Mouse (Mus musculus): ENCODE measurements around the gene Dapk3. TPM values are rescaled to one million over a fixed set of nuclear protein-coding genes. Genes with fewer than 3 reads are reported as not detected.
"Not testable (repeated sequence)": the region's sequence is repeated elsewhere in the genome, so short reads cannot be mapped to it uniquely, and the experiment has no call there.

The Dapk3 gene
- polyA plus RNA-seq, 1 experiment: 58.0 TPM

DNA sequence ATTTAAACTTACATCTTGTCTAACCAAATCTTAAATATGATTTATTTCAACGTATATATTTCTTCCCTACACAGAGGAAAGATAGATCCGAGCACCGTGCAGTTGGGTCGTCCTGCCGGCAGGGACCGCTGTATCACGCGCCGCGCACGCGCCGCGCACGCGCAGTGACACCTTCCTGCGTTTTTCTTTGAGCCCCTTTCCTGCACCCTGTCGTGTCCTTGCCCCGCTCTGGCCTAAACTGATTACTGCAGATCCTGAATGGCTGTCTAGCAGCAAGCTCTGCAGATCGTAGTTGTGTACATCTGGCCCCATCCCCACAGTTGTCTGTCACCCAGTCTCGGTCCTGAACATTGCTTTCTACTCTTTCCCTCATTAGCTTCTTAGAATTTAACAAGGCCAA, 9.7 kb upstream of the Dapk3 start:
- peaks cover 14% of the 10 kb centered on the region; the same call in 1 of the 2 replicates for H3K4me1 ChIP-seq (ENCODE audit: control insufficient read depth, insufficient read depth, insufficient read length)
- peaks cover 3% of the 10 kb centered on the region for H3K36me3 ChIP-seq (ENCODE audit: control insufficient read depth, insufficient read depth, low read length)
- DNase-seq (ENCODE audit: low read depth in 1 of 2, low spot score in 2 of 2): peak; percentile 60 to 74
- peak overlapping the region; percentile 79 for H3K27ac ChIP-seq (ENCODE audit: insufficient read depth, low read length)
- no peaks in the 10 kb centered on the region for H3K27me3 ChIP-seq (ENCODE audit: control insufficient read depth, insufficient read depth, low read length)
- peak; percentile 88 for TF ChIP-seq CTCF (IDR thresholded peaks at IDR 0.05; ENCODE audit: extremely low read depth, insufficient read depth, insufficient read length, insufficient replicate concordance)
- TF ChIP-seq POLR2A (IDR thresholded peaks at IDR 0.05; ENCODE audit: low read depth, low read length): peak; percentile 38; the same call in 1 of the 2 replicates
- 5% methylated on average over 21 of the region's 21 CpGs for WGBS
- H3K4me3 ChIP-seq (ENCODE audit: extremely low read depth, insufficient read depth, insufficient read length): 0 out of 2 replicates have a peak overlapping the region, but pooled peaks have one; percentile 20

DNA sequence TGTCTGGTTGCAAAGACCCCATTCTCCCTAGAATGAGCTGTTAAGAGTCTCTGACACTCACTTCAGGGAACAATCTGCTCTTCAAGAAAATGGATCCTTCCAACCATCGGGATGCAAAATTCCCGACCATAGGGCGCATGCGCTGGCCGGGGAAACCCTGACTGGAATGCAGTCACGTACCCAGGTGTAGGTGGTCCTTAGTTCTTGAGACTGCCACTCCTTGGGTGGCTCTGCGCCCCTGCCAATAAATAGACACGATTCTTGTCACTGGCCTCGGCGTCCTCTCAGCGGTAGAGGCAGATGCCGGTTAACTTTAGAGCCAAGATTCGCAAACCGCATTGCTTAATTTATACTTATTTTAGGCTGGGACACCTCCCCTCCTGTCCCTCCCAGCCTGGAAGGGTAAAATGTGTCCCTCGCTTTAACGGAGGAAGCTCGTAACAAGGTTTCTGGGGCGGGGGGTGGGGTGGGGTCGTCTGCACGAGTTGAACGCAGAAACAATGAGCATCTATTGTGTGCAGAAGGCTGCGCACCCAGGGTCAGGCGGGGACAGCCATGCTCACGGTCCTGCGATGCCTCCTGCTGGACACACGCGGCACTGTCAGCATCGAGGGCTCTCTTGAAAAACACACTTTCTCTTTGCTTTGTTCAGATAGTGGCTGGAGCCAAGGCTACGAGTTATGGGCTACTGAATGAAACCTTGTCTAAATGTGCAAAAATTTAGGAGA, 8.0 kb upstream of the Dapk3 start:
- Histone ChIP-seq H3K36me3 (ENCODE audit: control insufficient read depth, insufficient read depth, low read length) (peaks cover 20% of the 10 kb centered on the region), H3K27ac (ENCODE audit: insufficient read depth, low read length) (0 out of 2 replicates have a peak overlapping the region, but pooled peaks have one; percentile 10), H3K4me1 (ENCODE audit: control insufficient read depth, insufficient read depth, insufficient read length) (peaks cover 14% of the 10 kb centered on the region; the same call in 1 of the 2 replicates), H3K27me3 (ENCODE audit: control insufficient read depth, insufficient read depth, low read length) (no peaks in the 10 kb centered on the region), H3K4me3 (ENCODE audit: extremely low read depth, insufficient read depth, insufficient read length) (no peak overlapping the region)
- TF ChIP-seq POLR2A (IDR thresholded peaks at IDR 0.05; ENCODE audit: low read depth, low read length): no peak
- TF ChIP-seq CTCF (IDR thresholded peaks at IDR 0.05; ENCODE audit: extremely low read depth, insufficient read depth, insufficient read length, insufficient replicate concordance): peak; percentile 99
- 18% methylated on average over 29 of the region's 29 CpGs for WGBS
- DNase-seq (ENCODE audit: low read depth in 1 of 2, low spot score in 2 of 2): peak; percentile 73 to 87

DNA sequence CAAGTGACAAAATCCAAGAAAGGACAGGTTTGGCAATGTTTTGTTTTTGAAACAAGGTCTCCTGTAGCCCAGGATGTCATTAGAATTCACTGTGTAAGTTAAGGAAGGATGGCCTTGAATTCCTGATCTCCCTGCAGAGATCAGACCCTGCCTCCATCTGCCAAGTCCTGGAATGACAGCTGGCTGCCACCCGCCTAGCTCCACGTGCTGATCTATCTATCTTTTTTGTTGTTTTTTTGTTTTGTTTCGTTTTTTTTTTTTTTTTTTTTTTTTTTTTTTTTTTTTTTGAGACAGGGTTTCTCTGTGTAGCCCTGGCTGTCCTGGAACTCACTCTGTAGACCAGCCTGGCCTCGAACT, 7.5 kb upstream of the Dapk3 start:
- H3K27me3 ChIP-seq (ENCODE audit: control insufficient read depth, insufficient read depth, low read length); H3K4me3 ChIP-seq (ENCODE audit: extremely low read depth, insufficient read depth, insufficient read length); DNase-seq (ENCODE audit: low read depth in 1 of 2, low spot score in 2 of 2): not testable (repeated sequence)
- Histone ChIP-seq H3K27ac (ENCODE audit: insufficient read depth, low read length) (peak overlapping the region; percentile 52; the same call in 1 of the 2 replicates), H3K4me1 (ENCODE audit: control insufficient read depth, insufficient read depth, insufficient read length) (peaks cover 14% of the 10 kb centered on the region; the same call in 1 of the 2 replicates), H3K36me3 (ENCODE audit: control insufficient read depth, insufficient read depth, low read length) (peaks cover 25% of the 10 kb centered on the region)
- 15% methylated on average over 4 of the region's 4 CpGs for WGBS

DNA sequence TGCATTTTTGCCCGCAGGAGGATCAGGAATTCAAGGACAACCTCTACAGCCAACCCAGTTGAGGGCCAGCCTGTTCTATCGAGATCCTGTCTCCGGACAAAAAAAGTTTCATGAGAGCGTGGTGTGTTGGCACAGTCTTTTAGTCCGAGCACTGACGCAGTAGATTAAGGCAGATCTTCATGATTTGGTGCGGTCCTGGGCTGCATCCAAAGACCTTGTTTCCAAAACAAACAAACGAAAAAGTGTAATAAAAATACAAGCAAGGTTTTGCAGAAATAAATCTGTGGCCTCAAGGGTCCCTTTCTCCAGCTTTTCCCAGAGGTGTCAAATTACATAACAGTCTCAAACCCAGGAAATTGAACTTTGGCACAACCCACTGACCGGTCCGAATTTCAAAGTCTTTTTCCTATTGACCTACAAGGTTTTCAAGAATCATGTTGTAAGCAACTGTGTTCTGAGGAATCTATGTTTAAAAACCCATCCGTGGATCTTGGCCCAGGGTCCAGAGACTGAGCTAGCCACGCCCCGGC, 6.8 kb upstream of the Dapk3 start:
- WGBS: 14% methylated on average over 13 of the region's 13 CpGs
- no peak for DNase-seq (ENCODE audit: low read depth in 1 of 2, low spot score in 2 of 2)

DNA sequence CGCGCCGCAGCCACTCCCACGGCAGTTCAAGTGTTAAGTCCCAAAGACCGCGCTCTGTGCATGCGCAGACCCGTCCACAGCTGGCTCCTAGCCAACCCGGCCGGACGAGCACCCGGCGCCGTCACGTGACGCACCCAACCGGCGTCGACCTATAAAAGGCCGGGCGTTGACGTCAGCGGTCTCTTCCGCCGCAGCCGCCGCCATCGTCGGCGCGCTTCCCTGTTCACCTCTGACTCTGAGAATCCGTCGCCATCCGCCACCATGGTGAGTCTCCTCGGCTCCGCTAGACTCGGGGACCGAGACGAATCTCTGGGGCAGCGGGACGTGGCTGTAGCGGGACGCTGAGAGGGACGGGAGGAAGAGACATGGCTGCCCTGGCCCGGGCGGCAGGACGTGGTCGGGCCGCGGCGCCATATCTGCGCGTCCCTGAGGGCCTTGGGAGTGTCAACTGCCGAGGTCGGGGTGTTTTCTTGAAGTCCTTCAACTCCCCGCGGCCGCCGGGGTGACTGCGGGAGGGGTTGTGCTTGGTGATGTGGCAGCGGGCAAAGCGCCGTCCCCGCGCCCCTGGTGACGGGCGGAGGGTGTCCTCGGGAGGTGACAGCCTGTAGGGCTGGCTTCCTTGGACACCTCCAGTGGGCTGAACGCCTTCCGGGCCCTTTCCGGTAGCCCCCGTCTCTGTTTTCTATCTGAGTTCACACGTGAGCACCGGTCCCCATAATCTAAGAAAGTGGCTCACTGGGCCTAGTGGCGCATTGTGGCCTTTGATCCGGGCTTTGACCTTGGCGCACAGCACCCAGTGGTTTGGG, 6.1 kb upstream of the Dapk3 start, which contains the start of gene Eef2:
TSS of gene Eef2 (plus strand) at position 166 of the 806 bp plus-strand sequence.
- peaks cover 14% of the 10 kb centered on the region; the same call in 1 of the 2 replicates for H3K4me1 ChIP-seq (ENCODE audit: control insufficient read depth, insufficient read depth, insufficient read length)
- peak within 1 kb of the TSS; percentile 80 for H3K4me3 ChIP-seq (ENCODE audit: extremely low read depth, insufficient read depth, insufficient read length)
- WGBS: under 1% methylated on average over 76 of the region's 77 CpGs
- H3K27me3 ChIP-seq (ENCODE audit: control insufficient read depth, insufficient read depth, low read length): no peaks in the 10 kb centered on the region
- DNase-seq (ENCODE audit: low read depth in 1 of 2, low spot score in 2 of 2): peak; percentile 92 to 98
- H3K36me3 ChIP-seq (ENCODE audit: control insufficient read depth, insufficient read depth, low read length): peaks cover 37% of the 10 kb centered on the region
- H3K27ac ChIP-seq (ENCODE audit: insufficient read depth, low read length): peak within 1 kb of the TSS; percentile 90
- no peak for TF ChIP-seq CTCF (IDR thresholded peaks at IDR 0.05; ENCODE audit: extremely low read depth, insufficient read depth, insufficient read length, insufficient replicate concordance)
- peak; percentile 96 for TF ChIP-seq POLR2A (IDR thresholded peaks at IDR 0.05; ENCODE audit: low read depth, low read length)

More for the DNA sequence above, 6.8 kb upstream of the Dapk3 start:
- Histone ChIP-seq H3K4me1 (ENCODE audit: control insufficient read depth, insufficient read depth, insufficient read length) (peaks cover 14% of the 10 kb centered on the region; the same call in 1 of the 2 replicates), H3K4me3 (ENCODE audit: extremely low read depth, insufficient read depth, insufficient read length) (peak overlapping the region; percentile 25; the same call in 1 of the 2 replicates), H3K36me3 (ENCODE audit: control insufficient read depth, insufficient read depth, low read length) (peaks cover 31% of the 10 kb centered on the region), H3K27ac (ENCODE audit: insufficient read depth, low read length) (peak overlapping the region; percentile 30), H3K27me3 (ENCODE audit: control insufficient read depth, insufficient read depth, low read length) (no peaks in the 10 kb centered on the region)
- no peak for TF ChIP-seq POLR2A (IDR thresholded peaks at IDR 0.05; ENCODE audit: low read depth, low read length)
- no peak for TF ChIP-seq CTCF (IDR thresholded peaks at IDR 0.05; ENCODE audit: extremely low read depth, insufficient read depth, insufficient read length, insufficient replicate concordance)

DNA sequence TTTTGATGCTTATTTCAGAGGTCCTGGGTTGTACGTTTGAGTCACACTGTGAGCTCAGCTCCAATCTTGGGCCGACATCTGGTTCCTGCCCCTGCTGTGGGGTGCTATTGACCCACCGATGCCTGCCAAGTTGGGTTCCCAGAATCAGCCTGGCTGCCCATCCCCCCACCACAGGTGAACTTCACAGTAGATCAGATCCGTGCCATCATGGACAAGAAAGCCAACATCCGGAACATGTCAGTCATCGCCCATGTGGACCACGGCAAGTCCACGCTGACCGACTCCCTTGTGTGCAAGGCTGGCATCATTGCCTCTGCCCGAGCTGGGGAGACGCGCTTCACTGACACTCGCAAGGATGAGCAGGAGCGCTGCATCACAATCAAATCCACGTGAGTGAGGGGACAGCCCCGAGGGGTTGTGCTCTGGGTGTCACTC, 5.3 kb upstream of the Dapk3 start:
- peaks cover 14% of the 10 kb centered on the region; the same call in 1 of the 2 replicates for H3K4me1 ChIP-seq (ENCODE audit: control insufficient read depth, insufficient read depth, insufficient read length)
- 13% methylated on average over 16 of the region's 16 CpGs for WGBS
- H3K36me3 ChIP-seq (ENCODE audit: control insufficient read depth, insufficient read depth, low read length): peaks cover 44% of the 10 kb centered on the region
- H3K27ac ChIP-seq (ENCODE audit: insufficient read depth, low read length): peak overlapping the region; percentile 90; the same call in 1 of the 2 replicates
- TF ChIP-seq POLR2A (IDR thresholded peaks at IDR 0.05; ENCODE audit: low read depth, low read length) (no peak), CTCF (IDR thresholded peaks at IDR 0.05; ENCODE audit: extremely low read depth, insufficient read depth, insufficient read length, insufficient replicate concordance) (no peak)
- DNase-seq (ENCODE audit: low read depth in 1 of 2, low spot score in 2 of 2): no peak
- peak overlapping the region; percentile 80 for H3K4me3 ChIP-seq (ENCODE audit: extremely low read depth, insufficient read depth, insufficient read length)
- no peaks in the 10 kb centered on the region for H3K27me3 ChIP-seq (ENCODE audit: control insufficient read depth, insufficient read depth, low read length)
